Mouse (Mus musculus) ES-Bruce4 (cell line): Measurements from ENCODE around the gene Pde6h. TPM values are rescaled to one million over a fixed set of nuclear protein-coding genes. Genes with fewer than 3 reads are reported as not detected.
A peak's percentile ranks its signal among the peaks of the same experiment; 100 is the strongest.

Experiments used
- H3K27ac ChIP-seq: 2 replicates; pipeline ENCODE4 v1.5.1; 2012; ENCODE audit warnings: low read length, inconsistent platforms; ENCODE audit not compliant: insufficient read depth
- H3K27me3 ChIP-seq: 2 replicates; pipeline ENCODE4 v1.6.1; 2012; ENCODE audit warnings: mild to moderate bottlenecking, low read length, inconsistent platforms; ENCODE audit not compliant: control insufficient read depth, poor library complexity, insufficient read depth, severe bottlenecking
- H3K36me3 ChIP-seq: 2 replicates; pipeline ENCODE4 v1.6.1; 2012; ENCODE audit warnings: inconsistent platforms, mild to moderate bottlenecking, low read length, moderate library complexity; ENCODE audit not compliant: control insufficient read depth, poor library complexity, insufficient read depth, severe bottlenecking
- H3K4me1 ChIP-seq: one replicate; pipeline ENCODE4 v1.8.1; 2011; ENCODE audit warnings: low read length; ENCODE audit not compliant: control insufficient read depth, insufficient read depth
- H3K4me3 ChIP-seq: 2 replicates; pipeline ENCODE4 v1.5.1; 2011; ENCODE audit warnings: low read depth, mild to moderate bottlenecking, low read length
- H3K9ac ChIP-seq: 2 replicates; pipeline ENCODE4 v1.6.1; 2012; ENCODE audit warnings: low read depth, mild to moderate bottlenecking, inconsistent platforms; ENCODE audit not compliant: poor library complexity, severe bottlenecking
- H3K9me3 ChIP-seq: replicated peaks from 2 replicates; pipeline ENCODE4 v1.6.1; 2012; ENCODE audit warnings: mild to moderate bottlenecking, low read length, inconsistent platforms; ENCODE audit not compliant: control insufficient read depth, poor library complexity, insufficient read depth, severe bottlenecking
- CTCF ChIP-seq: IDR thresholded peaks from one replicate; pipeline ENCODE4 v1.8.1; 2011; ENCODE audit warnings: low read depth, low read length
- EP300 ChIP-seq: IDR thresholded peaks from 2 replicates; pipeline ENCODE4 v1.6.1; 2011; ENCODE audit warnings: low read depth, low read length; ENCODE audit not compliant: insufficient read depth
- POLR2A ChIP-seq: IDR thresholded peaks from one replicate; pipeline ENCODE4 v1.8.1; 2011; ENCODE audit warnings: low read length; ENCODE audit not compliant: insufficient read depth
- polyA plus RNA-seq: library from polyadenylated mRNA; stranded (reverse); fragments of >200 nt; gene quantifications from 2 replicates; pipeline ENCODE4 v1.2.4, GENCODE M21; 2011; ENCODE audit warnings: low read depth; ENCODE audit not compliant: missing spikeins, insufficient read depth, insufficient read length

Gene Pde6h
- polyA plus RNA-seq, 1 experiment = not detected

- Histone ChIP-seq H3K27ac (no peak overlapping the region), H3K4me3 (no peak overlapping the region), H3K27me3 (no peaks in the 10 kb centered on the region), H3K9ac (no peak overlapping the region), H3K4me1 (no peaks in the 10 kb centered on the region), H3K36me3 (no peaks in the 10 kb centered on the region), H3K9me3 (no peaks in the 10 kb centered on the region)
- TF ChIP-seq CTCF (no peak), POLR2A (no peak), EP300 (no peak)
Observed at GRCm38 (mm10) chr6:137004359-137004758, 80.7 kb downstream of the Pde6h start.

- Histone ChIP-seq H3K27ac (no peak overlapping the region), H3K4me3 (no peak overlapping the region), H3K27me3 (no peaks in the 10 kb centered on the region), H3K36me3 (no peaks in the 10 kb centered on the region), H3K9ac (no peak overlapping the region), H3K4me1 (no peaks in the 10 kb centered on the region), H3K9me3 (no peaks in the 10 kb centered on the region)
- TF ChIP-seq CTCF (no peak), EP300 (no peak), POLR2A (no peak)
Observed at GRCm38 (mm10) chr6:137011187-137011586, 87.6 kb downstream of the Pde6h start.

- no peaks in the 10 kb centered on the region for H3K36me3 ChIP-seq
- H3K9ac ChIP-seq = no peak overlapping the region
- no peaks in the 10 kb centered on the region for H3K27me3 ChIP-seq
- no peaks in the 10 kb centered on the region for H3K9me3 ChIP-seq
- no peak for TF ChIP-seq CTCF
- no peak for TF ChIP-seq POLR2A
- TF ChIP-seq EP300 = no peak
- no peaks in the 10 kb centered on the region for H3K4me1 ChIP-seq
- H3K4me3 ChIP-seq = no peak overlapping the region
- no peak overlapping the region for H3K27ac ChIP-seq
Observed at GRCm38 (mm10) chr6:137014346-137014745, 90.7 kb downstream of the Pde6h start.

- H3K4me3 ChIP-seq = no peak overlapping the region
- H3K9ac ChIP-seq = no peak overlapping the region
- H3K27ac ChIP-seq = peak overlapping the region; percentile 36; the same call in 1 of the 2 replicates
- no peaks in the 10 kb centered on the region for H3K36me3 ChIP-seq
- H3K9me3 ChIP-seq = no peaks in the 10 kb centered on the region
- H3K4me1 ChIP-seq = no peaks in the 10 kb centered on the region
- no peaks in the 10 kb centered on the region for H3K27me3 ChIP-seq
- TF ChIP-seq CTCF = no peak
- TF ChIP-seq EP300 = no peak
- TF ChIP-seq POLR2A = no peak
Observed at GRCm38 (mm10) chr6:137017216-137017973, 93.8 kb downstream of the Pde6h start.

Other genes with a start within 250 kb of the Pde6h start
- gene Gucy2c, start 142.1 kb upstream of the Pde6h start, polyA plus RNA-seq = not detected in 2 replicates
- 0.46 and 0.63 TPM in 2 replicates for gene Hist4h4, start 119.4 kb upstream of the Pde6h start, polyA plus RNA-seq
- 34.3 and 45.0 TPM in 2 replicates for gene H2afj, start 115.6 kb upstream of the Pde6h start, polyA plus RNA-seq
- gene BC049715, start 96.2 kb upstream of the Pde6h start, polyA plus RNA-seq = 0.25 and 0.49 TPM in 2 replicates
- gene Wbp11, start 95.6 kb upstream of the Pde6h start, polyA plus RNA-seq = 151 and 164 TPM in 2 replicates
- gene Smco3, start 88.4 kb upstream of the Pde6h start, polyA plus RNA-seq = not detected in 2 replicates
- not detected in 2 replicates for gene Art4, start 66.1 kb upstream of the Pde6h start, polyA plus RNA-seq
- gene Mgp, start 48.0 kb upstream of the Pde6h start, polyA plus RNA-seq = 9.7 and 14.5 TPM in 2 replicates
- not detected in 2 replicates for gene Erp27, start 1.7 kb upstream of the Pde6h start, polyA plus RNA-seq
- gene Arhgdib, start 18.1 kb downstream of the Pde6h start, polyA plus RNA-seq = 3.0 and 5.1 TPM in 2 replicates
- gene Rerg, start 246.7 kb downstream of the Pde6h start, polyA plus RNA-seq = 0.53 TPM in 1 of 2 replicates, not detected in the other